ENCODE assay signal across 31 mouse cellular contexts in the genomic region with DNA sequence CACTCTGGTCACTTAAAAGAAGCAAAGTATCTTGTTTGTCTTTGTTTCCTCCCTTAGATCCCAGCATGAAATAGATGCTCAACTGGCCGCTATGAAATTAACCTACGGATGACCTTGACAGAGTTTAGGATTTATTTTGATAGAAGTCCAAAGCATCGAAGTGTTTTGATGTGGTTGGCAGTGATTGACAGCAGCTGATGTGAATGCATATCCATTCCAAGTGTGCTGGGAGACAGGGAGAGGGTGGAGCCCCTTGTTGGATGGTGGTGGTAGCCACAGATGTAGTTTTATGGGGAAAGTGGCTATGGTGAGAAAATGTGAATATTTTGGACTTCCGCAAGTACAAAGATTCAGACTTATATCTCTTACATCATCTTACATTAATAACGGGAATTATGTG.
"Had no signal": no experiment of that assay in that cellular context is flagged by ENCODE, and none has a peak within 500 bp of the region (broad histone marks: within the 10 kb centered on the region; RNA-seq: fewer than 3 reads in every experiment).

No protein-coding gene starts in this region.

- H3K4me3 ChIP-seq: heart, embryonic 10.5 days; heart, embryonic 12.5 days; heart, embryonic 13.5 days; heart, embryonic 15.5 days; hindbrain, embryonic 10.5 days; hindbrain, embryonic 12.5 days; hindbrain, embryonic 13.5 days; hindbrain, embryonic 15.5 days; intestine, embryonic 15.5 days; kidney, embryonic 15.5 days; layer of hippocampus, adult 2 months had no signal

- ATAC-seq: hindbrain, embryonic 16.5 days; hindbrain, postnatal 0 days; inflammation-experienced regulatory T-cells, adult 6 months; intestine, embryonic 15.5 days; intestine, embryonic 16.5 days; intestine, postnatal 0 days had no signal

- H3K4me2 ChIP-seq: heart, embryonic 11.5 days; heart, embryonic 12.5 days; heart, embryonic 13.5 days; heart, embryonic 15.5 days; hindbrain, embryonic 12.5 days; hindbrain, embryonic 13.5 days; hindbrain, embryonic 14.5 days; hindbrain, embryonic 15.5 days; intestine, embryonic 15.5 days; kidney, embryonic 15.5 days had no signal

- H3K4me1 ChIP-seq: intestine, embryonic 15.5 days had no signal

- H3K9ac ChIP-seq: heart, embryonic 12.5 days; heart, embryonic 13.5 days; heart, embryonic 15.5 days; hindbrain, embryonic 12.5 days; hindbrain, embryonic 13.5 days; hindbrain, embryonic 14.5 days; hindbrain, embryonic 15.5 days; intestine, embryonic 15.5 days; kidney, embryonic 15.5 days had no signal

- H3K36me3 ChIP-seq: heart, embryonic 12.5 days; heart, embryonic 13.5 days; heart, embryonic 15.5 days; hindbrain, embryonic 10.5 days; hindbrain, embryonic 12.5 days; hindbrain, embryonic 13.5 days; hindbrain, embryonic 15.5 days; intestine, embryonic 15.5 days; kidney, embryonic 15.5 days had no signal

- H3K27ac ChIP-seq: heart, embryonic 10.5 days; heart, embryonic 13.5 days; heart, embryonic 15.5 days; hindbrain, embryonic 10.5 days; hindbrain, embryonic 12.5 days; hindbrain, embryonic 13.5 days; hindbrain, embryonic 14.5 days; hindbrain, embryonic 15.5 days; hindbrain, postnatal 0 days; intestine, embryonic 15.5 days; kidney, embryonic 15.5 days; kidney, postnatal 0 days; layer of hippocampus, adult 2 months had no signal

- DNase-seq: heart, postnatal 10 days; heart, postnatal 14 days; heart, postnatal 36 days; heart, postnatal 4 days; kidney, adult 11 months; kidney, adult 18-20 months; kidney, postnatal 10 days; kidney, postnatal 14 days; kidney, postnatal 25 days; kidney, postnatal 4 days; layer of hippocampus, adult 9-11 months; layer of hippocampus, postnatal 36 days had no signal

- H3K9me3 ChIP-seq: hindbrain, embryonic 13.5 days; hindbrain, embryonic 15.5 days; intestine, embryonic 15.5 days had no signal

- H3K27me3 ChIP-seq: hindbrain, embryonic 12.5 days; hindbrain, embryonic 13.5 days; hindbrain, embryonic 15.5 days; intestine, embryonic 15.5 days had no signal
